Mouse (Mus musculus) adrenal gland, adult (tissue): Measurements from ENCODE around the gene Alk.

Source experiments
- DNase-seq, 2 experiments: peaks; one replicate each; pipeline ENCODE4 v3.0.0; 2022 to 2023; ENCODE audit warnings: low spot score in 1 of 2; ENCODE audit not compliant: inconsistent age in 2 of 2

The Alk gene

GRCm38 (mm10) chr17:72271640-72272039, 332.8 kb downstream of the Alk start:
- DNase-seq = no peak

GRCm38 (mm10) chr17:72268529-72268928, 335.9 kb downstream of the Alk start:
- DNase-seq = no peak

- DNase-seq = peak in 1 of 2 experiments; percentile 23
Measured at GRCm38 (mm10) chr17:72265171-72266022, 339.0 kb downstream of the Alk start.

GRCm38 (mm10) chr17:72253411-72253810, 351.0 kb downstream of the Alk start:
- no peak for DNase-seq

- DNase-seq = no peak
Measured at GRCm38 (mm10) chr17:72251554-72251953, 352.9 kb downstream of the Alk start.

GRCm38 (mm10) chr17:72250482-72251405, 353.7 kb downstream of the Alk start:
- DNase-seq = no peak

GRCm38 (mm10) chr17:72242036-72242435, 362.4 kb downstream of the Alk start:
- peak; percentile 19 to 61 for DNase-seq

GRCm38 (mm10) chr17:72237315-72237714, 367.1 kb downstream of the Alk start:
- DNase-seq = peak; percentile 10 to 21

- no peak for DNase-seq
Measured at GRCm38 (mm10) chr17:72230891-72231290, 373.5 kb downstream of the Alk start.

GRCm38 (mm10) chr17:72218816-72219215, 385.6 kb downstream of the Alk start:
- DNase-seq = no peak

- no peak for DNase-seq
Measured at GRCm38 (mm10) chr17:72197576-72197975, 406.9 kb downstream of the Alk start.

- DNase-seq = no peak
Measured at GRCm38 (mm10) chr17:72194976-72195650, 409.3 kb downstream of the Alk start.

GRCm38 (mm10) chr17:72190536-72190935, 413.9 kb downstream of the Alk start:
- no peak for DNase-seq

- no peak for DNase-seq
Measured at GRCm38 (mm10) chr17:72187026-72187425, 417.4 kb downstream of the Alk start.

- no peak for DNase-seq
Measured at GRCm38 (mm10) chr17:72182414-72182813, 422.0 kb downstream of the Alk start.

GRCm38 (mm10) chr17:72180200-72180599, 424.2 kb downstream of the Alk start:
- no peak for DNase-seq

- no peak for DNase-seq
Measured at GRCm38 (mm10) chr17:72179722-72180140, 424.7 kb downstream of the Alk start.

GRCm38 (mm10) chr17:72173778-72174177, 430.6 kb downstream of the Alk start:
- DNase-seq = no peak

GRCm38 (mm10) chr17:72168152-72168551, 436.3 kb downstream of the Alk start:
- no peak for DNase-seq

GRCm38 (mm10) chr17:72158857-72159385, 445.5 kb downstream of the Alk start:
- peak in 1 of 2 experiments; percentile 59 for DNase-seq
